Mouse (Mus musculus) stomach, embryonic 14.5 days (tissue): ENCODE data around the gene Gprin1. TPM values are rescaled to one million over a fixed set of nuclear protein-coding genes. Genes with fewer than 3 reads are reported as not detected.
"Not testable (repeated sequence)": the region's sequence is repeated elsewhere in the genome, so short reads cannot be mapped to it uniquely, and the experiment has no call there.

Experiments
- ATAC-seq: fragments of 200-750 bp; cut with Nextera tagmentation; 2 replicates; pipeline ENCODE4 v1.8.0; 2017; ENCODE audit warnings: low read depth, moderate TSS enrichment; ENCODE audit not compliant: insufficient number of reproducible peaks, insufficient read depth, low FRiP score
- H3K27ac ChIP-seq: fragments of 300-500 bp; sonication (generic); 2 replicates; pipeline ENCODE4 v1.5.1; 2014; ENCODE audit warnings: mild to moderate bottlenecking, low read length, moderate library complexity, mixed read lengths
- H3K27me3 ChIP-seq: fragments of 300-500 bp; sonication (generic); 2 replicates; pipeline ENCODE4 v1.6.1; 2014; ENCODE audit warnings: low read length, control low read depth, mixed read lengths; ENCODE audit not compliant: control insufficient read depth, insufficient read depth
- H3K36me3 ChIP-seq: fragments of 300-500 bp; sonication (generic); 2 replicates; pipeline ENCODE4 v1.6.1; 2014; ENCODE audit warnings: mild to moderate bottlenecking, control low read depth, low read length, moderate library complexity, mixed read lengths; ENCODE audit not compliant: control insufficient read depth, insufficient read depth
- H3K4me1 ChIP-seq: fragments of 300-500 bp; sonication (generic); 2 replicates; pipeline ENCODE4 v1.6.1; 2014; ENCODE audit warnings: low read length, control low read depth, mixed read lengths; ENCODE audit not compliant: control insufficient read depth, insufficient read depth
- H3K4me2 ChIP-seq: fragments of 300-500 bp; sonication (generic); replicated peaks from 2 replicates; pipeline ENCODE4 v1.6.1; 2014; ENCODE audit warnings: low read depth, low read length, control low read depth
- H3K4me3 ChIP-seq: fragments of 300-500 bp; sonication (generic); 2 replicates; pipeline ENCODE4 v1.5.1; 2014; ENCODE audit warnings: low read depth, low read length, control low read depth
- H3K9ac ChIP-seq: fragments of 300-500 bp; sonication (generic); replicated peaks from 2 replicates; pipeline ENCODE4 v1.6.1; 2014; ENCODE audit warnings: low read depth, mild to moderate bottlenecking, control low read depth, low read length, moderate library complexity, mixed read lengths
- H3K9me3 ChIP-seq: fragments of 300-500 bp; sonication (generic); 2 replicates; pipeline ENCODE4 v1.6.1; 2016; ENCODE audit warnings: low read depth, low read length, control low read depth; ENCODE audit not compliant: control insufficient read depth
- WGBS: fragments of 180-500 bp; shearing (Covaris S2); extraction: QIAGEN DNeasy Blood & Tissue Kit; methylation state at CpG from one replicate; pipeline ENCODE4 v1.1.7; 2014; 5-methylcytosine and 5-hydroxymethylcytosine counted together
- polyA plus RNA-seq: library from polyadenylated mRNA; unstranded; fragments of >200 nt; fragmentation: Nextera tagmentation; extraction: Ambion mirVana; gene quantifications from 2 replicates; pipeline ENCODE4 v1.2.1, GENCODE M21; 2014

Gene Gprin1
- polyA plus RNA-seq, 1 experiment from 2014 or later = 0.65 TPM

DNA sequence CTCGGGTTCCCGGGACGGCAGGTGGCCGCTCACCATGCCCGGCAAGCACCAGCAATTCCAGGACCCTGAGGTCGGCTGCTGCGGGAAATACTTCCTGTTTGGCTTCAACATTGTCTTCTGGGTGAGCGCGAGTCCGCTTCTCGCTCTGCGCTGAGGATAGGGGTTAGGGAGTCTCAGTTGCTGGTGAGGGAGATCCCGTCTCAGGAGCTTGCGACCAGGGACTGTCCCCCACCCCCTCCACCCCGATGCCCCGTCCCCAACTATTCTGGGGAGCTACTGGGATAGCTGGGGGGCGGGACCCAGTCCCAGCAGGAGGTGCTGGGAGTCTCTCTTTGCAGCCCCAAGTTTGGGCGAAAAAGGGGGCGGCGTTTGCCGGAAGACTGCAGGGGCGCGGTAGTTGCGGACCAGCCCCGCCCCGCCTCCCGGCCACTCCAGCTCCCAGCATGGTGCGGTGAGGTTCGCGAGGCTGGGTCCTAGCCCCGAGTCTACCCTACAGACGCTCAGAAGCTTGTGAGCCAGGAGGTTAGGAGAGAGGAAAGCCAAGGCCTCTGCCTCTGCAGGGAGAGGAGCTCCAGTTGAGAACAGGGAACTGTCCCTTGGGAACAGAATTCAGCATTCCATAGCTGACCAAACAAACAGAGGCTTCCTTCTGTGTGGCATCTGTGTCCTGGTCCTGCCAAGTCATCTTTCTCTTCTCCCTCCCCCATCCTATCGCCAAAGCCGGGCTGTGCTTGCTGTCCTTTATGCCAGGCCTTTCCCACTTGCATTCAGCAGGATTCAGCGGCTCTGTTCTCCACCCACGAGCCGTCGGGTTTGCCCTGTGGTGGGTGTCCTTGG lies 40.1 kb upstream of the Gprin1 start:
- under 1% methylated on average over 38 of the region's 38 CpGs for WGBS
- no peaks in the 10 kb centered on the region for H3K36me3 ChIP-seq
- no peak overlapping the region for H3K9ac ChIP-seq
- H3K4me3 ChIP-seq = peak overlapping the region; percentile 56
- no peak overlapping the region for H3K27ac ChIP-seq
- H3K9me3 ChIP-seq = no peaks in the 10 kb centered on the region
- no peaks in the 10 kb centered on the region for H3K27me3 ChIP-seq
- peak overlapping the region; percentile 96 for H3K4me2 ChIP-seq
- no peaks in the 10 kb centered on the region for H3K4me1 ChIP-seq
- peak; percentile 35; the same call in 1 of the 2 replicates for ATAC-seq

DNA sequence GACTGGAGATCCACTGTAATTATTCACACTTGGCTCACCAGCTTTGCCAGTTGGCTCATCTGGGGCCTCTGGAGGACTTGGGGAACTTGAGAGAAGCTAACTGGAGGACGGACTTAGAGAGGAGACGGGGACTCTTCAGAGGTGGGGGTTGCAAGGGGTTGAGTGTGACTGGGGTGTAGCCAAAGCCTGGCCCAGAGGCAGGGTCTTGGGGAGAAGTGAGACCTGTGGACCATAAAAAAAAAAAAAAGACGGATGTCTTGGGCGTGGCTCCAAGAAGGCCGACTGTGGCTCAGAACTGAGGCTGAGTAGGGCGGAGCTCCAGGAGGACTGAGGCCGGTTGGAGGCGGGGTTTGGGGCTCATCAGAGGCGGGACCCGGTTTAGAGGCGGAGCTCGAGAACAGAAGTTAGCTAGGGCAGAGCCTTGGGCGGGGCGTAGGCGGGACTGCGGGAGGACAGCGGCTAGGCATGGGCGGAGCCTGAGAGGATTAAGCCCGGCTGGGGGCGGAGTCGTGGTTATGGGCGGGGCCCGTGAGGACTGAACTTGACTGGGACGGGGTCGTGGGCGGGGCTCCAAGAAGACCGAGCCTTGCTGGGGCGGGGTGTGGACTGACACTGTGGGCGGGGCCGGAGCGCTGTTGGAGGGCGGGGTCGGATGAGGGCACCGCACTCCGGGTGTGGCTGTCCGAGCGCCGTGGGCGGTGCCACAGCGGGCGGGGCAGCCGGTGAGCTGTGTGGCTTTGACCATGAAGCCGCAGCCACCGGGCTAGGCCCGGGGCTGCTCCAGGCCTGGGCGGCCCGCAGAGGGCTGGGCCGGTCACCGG lies 39.3 kb upstream of the Gprin1 start, which contains the start of gene Tspan17:
Gene Tspan17 (plus strand): TSS at position 638 of the 821 bp plus-strand sequence.
- ATAC-seq = peak; percentile 87
- Histone ChIP-seq H3K9ac (no peak within 1 kb of the TSS), H3K36me3 (no peaks in the 10 kb centered on the region), H3K27ac (no peak within 1 kb of the TSS), H3K27me3 (no peaks in the 10 kb centered on the region), H3K9me3 (no peaks in the 10 kb centered on the region), H3K4me3 (peak within 1 kb of the TSS; percentile 56), H3K4me2 (peak within 1 kb of the TSS; percentile 96), H3K4me1 (no peaks in the 10 kb centered on the region)
- 3% methylated on average over 44 of the region's 49 CpGs for WGBS

DNA sequence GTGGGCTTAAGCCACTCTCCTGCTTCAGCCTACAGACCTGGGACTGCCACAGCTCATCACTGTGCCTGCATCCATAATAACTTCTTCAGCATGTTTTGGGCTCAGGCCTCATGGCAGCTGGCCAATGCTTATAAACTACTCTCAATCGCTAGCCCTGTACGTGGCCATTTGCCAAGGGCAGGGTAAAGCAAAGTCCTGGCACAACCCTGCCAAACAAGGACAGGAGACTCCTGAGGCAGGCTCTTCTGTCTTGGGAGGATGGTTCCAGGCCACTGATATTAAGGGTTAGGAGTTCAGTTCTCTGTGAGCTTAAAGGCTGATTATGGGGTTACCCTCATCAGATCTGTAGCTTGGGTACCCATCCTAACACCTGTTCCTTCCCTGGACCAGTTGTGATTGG lies 37.9 kb upstream of the Gprin1 start:
- not testable (repeated sequence) for H3K4me2 ChIP-seq, ATAC-seq, H3K4me1 ChIP-seq, H3K4me3 ChIP-seq, H3K9ac ChIP-seq, H3K27me3 ChIP-seq, H3K36me3 ChIP-seq, H3K9me3 ChIP-seq, H3K27ac ChIP-seq
- 57% methylated on average over 2 of the region's 2 CpGs for WGBS

DNA sequence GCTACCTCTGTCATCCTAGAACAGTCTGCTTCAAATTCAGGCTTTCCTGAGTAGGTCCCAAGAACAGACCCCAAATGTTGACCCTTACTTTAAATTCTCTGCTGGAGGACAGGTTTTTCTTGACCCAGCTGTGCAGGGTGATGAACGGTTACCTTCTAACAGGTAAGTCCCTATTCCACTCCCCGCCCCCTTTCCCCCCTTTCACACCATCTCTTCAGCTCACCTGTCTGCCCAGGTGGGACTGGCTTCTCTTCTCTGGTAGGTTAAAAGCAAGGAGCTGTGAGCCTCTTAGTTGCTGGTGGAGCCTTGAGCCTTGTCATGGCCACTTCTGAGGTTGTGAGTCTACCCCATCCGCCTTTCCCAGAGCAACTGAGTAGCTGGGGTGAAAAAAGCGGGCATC lies 34.0 kb upstream of the Gprin1 start, which contains the start of gene Eif4e1b:
Gene Eif4e1b (plus strand): TSS at position 301 of the 400 bp plus-strand sequence.
- Histone ChIP-seq H3K9ac (no peak within 1 kb of the TSS), H3K27ac (no peak within 1 kb of the TSS), H3K36me3 (no peaks in the 10 kb centered on the region), H3K4me1 (no peaks in the 10 kb centered on the region), H3K27me3 (no peaks in the 10 kb centered on the region), H3K9me3 (no peaks in the 10 kb centered on the region), H3K4me3 (no peak within 1 kb of the TSS), H3K4me2 (no peak within 1 kb of the TSS)
- no peak for ATAC-seq
- WGBS = 82% methylated on average over 4 of the region's 4 CpGs

DNA sequence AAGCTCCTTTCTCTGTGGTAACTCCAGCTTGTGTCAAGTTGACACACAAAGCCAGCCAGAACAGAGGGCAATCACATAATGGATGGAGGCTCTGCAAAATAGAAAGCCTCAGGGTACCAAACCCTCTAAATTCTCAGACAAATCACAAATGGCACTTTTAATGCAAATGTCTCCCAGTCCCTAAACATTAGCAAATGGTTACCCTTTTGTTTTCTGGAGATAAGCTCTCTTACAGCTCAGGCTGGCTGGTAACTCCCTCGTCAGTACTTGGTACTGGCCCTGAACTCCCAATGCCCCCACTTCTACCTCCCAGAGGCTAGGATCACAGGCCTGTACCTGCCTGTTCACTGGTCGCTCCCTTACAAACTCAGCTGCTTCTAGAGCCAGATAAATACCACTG lies 33.6 kb upstream of the Gprin1 start:
- no peak overlapping the region for H3K27ac ChIP-seq
- H3K36me3 ChIP-seq = no peaks in the 10 kb centered on the region
- 51% methylated on average over 2 of the region's 2 CpGs for WGBS
- no peak overlapping the region for H3K4me3 ChIP-seq
- no peak overlapping the region for H3K4me2 ChIP-seq
- H3K9me3 ChIP-seq = no peaks in the 10 kb centered on the region
- ATAC-seq = no peak
- H3K4me1 ChIP-seq = no peaks in the 10 kb centered on the region
- H3K9ac ChIP-seq = no peak overlapping the region
- no peaks in the 10 kb centered on the region for H3K27me3 ChIP-seq

DNA sequence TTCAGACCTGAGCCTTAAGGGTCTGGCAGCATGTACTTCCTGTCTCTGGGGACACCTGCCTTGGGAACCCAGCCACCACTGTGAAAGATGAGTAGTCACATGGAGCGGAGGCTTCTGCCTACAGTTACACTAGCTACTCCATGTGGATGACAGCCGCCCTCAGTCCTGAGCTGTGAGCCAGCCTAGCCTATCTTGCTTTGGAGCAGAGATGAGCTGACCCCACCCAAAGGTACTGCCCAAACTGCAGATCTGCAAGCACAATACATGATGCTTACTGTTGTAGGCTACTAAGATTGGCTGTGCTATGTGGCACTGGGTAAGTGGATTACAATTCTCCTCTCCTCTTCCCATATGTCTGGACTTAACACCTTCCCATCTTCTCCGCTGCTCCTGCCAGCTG lies 31.4 kb upstream of the Gprin1 start:
- Histone ChIP-seq H3K27ac (no peak overlapping the region), H3K4me2 (no peak overlapping the region)
- WGBS = 84% methylated on average over 3 of the region's 3 CpGs

DNA sequence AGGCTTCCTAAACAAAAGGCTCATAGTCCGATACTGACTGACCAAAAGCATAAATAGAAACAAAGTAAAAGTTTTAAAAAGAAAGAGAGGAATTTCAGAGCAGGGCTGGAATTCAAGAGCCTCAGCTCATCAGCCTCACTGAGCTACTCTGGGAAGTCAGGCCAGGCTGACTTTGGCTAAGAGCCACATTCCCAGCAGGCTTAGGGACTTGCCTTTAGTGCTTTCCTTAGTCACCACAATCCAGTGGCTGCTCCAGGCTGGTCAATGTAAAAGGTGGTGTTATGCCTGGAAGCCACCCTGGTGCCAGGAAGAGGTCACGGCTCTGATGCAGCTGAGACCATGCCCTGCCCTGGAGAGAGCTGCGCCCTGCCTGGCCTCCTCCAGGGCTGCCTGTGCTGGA lies 30.9 kb upstream of the Gprin1 start:
- Histone ChIP-seq H3K4me1 (no peaks in the 10 kb centered on the region), H3K27me3 (no peaks in the 10 kb centered on the region), H3K27ac (no peak overlapping the region), H3K36me3 (no peaks in the 10 kb centered on the region), H3K9ac (no peak overlapping the region), H3K9me3 (no peaks in the 10 kb centered on the region), H3K4me3 (no peak overlapping the region), H3K4me2 (no peak overlapping the region)
- ATAC-seq = no peak
- 78% methylated on average over 3 of the region's 3 CpGs for WGBS

More for the DNA sequence above, 31.4 kb upstream of the Gprin1 start:
- no peaks in the 10 kb centered on the region for H3K4me1 ChIP-seq
- H3K27me3 ChIP-seq = no peaks in the 10 kb centered on the region
- no peak for ATAC-seq
- no peaks in the 10 kb centered on the region for H3K9me3 ChIP-seq
- no peaks in the 10 kb centered on the region for H3K36me3 ChIP-seq
- H3K9ac ChIP-seq = no peak overlapping the region
- H3K4me3 ChIP-seq = no peak overlapping the region

DNA sequence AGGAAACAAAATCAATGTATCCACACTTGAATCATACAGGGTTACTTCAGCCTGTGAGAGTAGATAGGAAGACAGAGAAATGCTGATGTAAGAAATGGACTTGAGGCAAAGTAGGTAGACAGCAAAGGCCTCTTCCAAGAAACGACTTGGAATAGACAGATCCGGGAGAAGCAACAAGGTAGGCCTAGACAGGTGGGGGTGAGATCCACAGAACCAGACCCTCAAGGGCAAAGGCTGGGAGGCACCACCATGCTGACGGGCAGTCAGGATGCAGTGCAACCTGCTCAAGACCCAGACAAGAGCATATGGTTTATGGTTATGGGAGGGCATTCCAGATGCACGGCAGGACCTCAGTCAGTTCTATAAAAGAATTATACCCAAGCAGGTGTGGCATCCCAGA lies 17.3 kb upstream of the Gprin1 start:
- Histone ChIP-seq H3K9me3 (no peaks in the 10 kb centered on the region), H3K27me3 (peaks cover 34% of the 10 kb centered on the region), H3K9ac (no peak overlapping the region), H3K27ac (no peak overlapping the region), H3K36me3 (no peaks in the 10 kb centered on the region), H3K4me2 (no peak overlapping the region), H3K4me1 (0 out of 2 replicates have a peak, but pooled peaks cover 6% of the 10 kb centered on the region), H3K4me3 (no peak overlapping the region)
- 82% methylated on average over 4 of the region's 4 CpGs for WGBS
- no peak for ATAC-seq
